Mouse (Mus musculus) small intestine, adult 2 months (tissue): ENCODE measurements at regions not wholly inside any gene's neighbourhood (a gene's known extent, or its start where the extent isn't known, plus 50 kb on each side); places are given as distances from the start of the nearest gene placed in this dataset.

Source experiments
- CTCF ChIP-seq: fragments of 200-500 bp; IDR thresholded peaks from 2 replicates; pipeline ENCODE4 v1.5.1; 2012; ENCODE audit warnings: low read depth, mild to moderate bottlenecking, control low read depth, inconsistent platforms, low read length, moderate library complexity, mixed read lengths; ENCODE audit not compliant: insufficient replicate concordance, insufficient read length; ENCODE audit errors: extremely low read depth
- POLR2A ChIP-seq: fragments of 200-500 bp; IDR thresholded peaks from 2 replicates; pipeline ENCODE4 v1.6.1; 2012; ENCODE audit warnings: low read depth, mild to moderate bottlenecking, control low read depth, inconsistent platforms, low read length, moderate library complexity

DNA sequence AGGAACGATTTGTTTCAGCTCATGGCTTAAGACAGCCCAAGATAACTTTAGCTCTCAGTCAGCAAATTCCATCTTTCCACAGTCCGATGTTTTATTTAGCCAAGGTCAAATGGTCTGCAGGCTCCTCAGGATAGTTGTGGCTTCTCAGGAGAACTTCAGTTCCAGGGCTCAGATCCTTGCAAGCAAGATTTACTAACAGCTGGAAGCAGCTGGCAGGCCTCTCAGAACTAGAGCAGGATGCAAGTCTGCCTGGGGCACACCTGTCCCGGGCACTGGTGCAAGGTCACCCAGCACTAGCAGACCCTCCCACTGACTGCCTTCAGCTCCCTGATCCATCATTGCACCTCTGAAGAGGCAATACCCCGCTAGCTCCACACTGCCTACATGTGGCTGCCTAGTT lies 227.8 kb downstream of the Prex1 start:
- TF ChIP-seq POLR2A = no peak
- no peak for TF ChIP-seq CTCF
